Mouse (Mus musculus): ENCODE data around the gene Itih5.

GRCm38 (mm10) chr2:10162011-10162410, 8.6 kb downstream of the Itih5 start:
- TF ChIP-seq CTCF (IDR thresholded peaks at IDR 0.05; ENCODE audit: borderline replicate concordance, extremely low read depth, insufficient read depth, insufficient read length) (no peak), POLR2A (IDR thresholded peaks at IDR 0.05; ENCODE audit: borderline replicate concordance, extremely low read depth, insufficient read depth, insufficient read length, poor library complexity, severe bottlenecking) (no peak)
